Mouse (Mus musculus) MEL (cell line): Measurements from ENCODE around the gene Arhgap23. TPM values are rescaled to one million over a fixed set of nuclear protein-coding genes. Genes with fewer than 3 reads are reported as not detected.

ENCODE experiments used
- DNase-seq: peaks from one replicate; pipeline ENCODE4 v3.0.0; 2011; ENCODE audit warnings: low read depth, low spot score
- H3K27ac ChIP-seq: 2 replicates; pipeline ENCODE4 v1.5.1; 2012; ENCODE audit warnings: low read depth, mild to moderate bottlenecking, control low read depth, low read length, moderate library complexity; ENCODE audit not compliant: control insufficient read depth
- H3K27me3 ChIP-seq, 2 experiments: fragments of 150-350 bp in 1 of 2; sonication (generic) in 1 of 2; 2 replicates each; pipeline ENCODE4 v1.6.1; 2012; ENCODE audit warnings: low read length in 2 of 2, mild to moderate bottlenecking in 2 of 2, improper control_type of control experiment in 1 of 2, moderate library complexity in 1 of 2; ENCODE audit not compliant: insufficient read depth in 2 of 2, control insufficient read depth in 1 of 2
- H3K36me3 ChIP-seq, 2 experiments: 2 replicates each; pipeline ENCODE4 v1.6.1; 2012 to 2014; ENCODE audit warnings: low read length in 2 of 2, improper control_type of control experiment in 1 of 2, inconsistent platforms in 1 of 2, mild to moderate bottlenecking in 1 of 2; ENCODE audit not compliant: insufficient read depth in 2 of 2, control insufficient read depth in 1 of 2
- H3K4me1 ChIP-seq, 2 experiments: fragments of 150-350 bp in 1 of 2; sonication (generic) in 1 of 2; 2 replicates each; pipeline ENCODE4 v1.6.1; 2012; ENCODE audit warnings: low read length in 2 of 2, improper control_type of control experiment in 1 of 2, mild to moderate bottlenecking in 1 of 2; ENCODE audit not compliant: insufficient read depth in 2 of 2, control insufficient read depth in 1 of 2
- H3K4me3 ChIP-seq, 2 experiments: fragments of 150-350 bp in 1 of 2; sonication (generic) in 1 of 2; 2 replicates each; pipeline ENCODE4 v1.5.1; 2012; ENCODE audit warnings: low read depth in 2 of 2, low read length in 2 of 2, mild to moderate bottlenecking in 2 of 2, moderate library complexity in 2 of 2, control low read depth in 1 of 2, improper control_type of control experiment in 1 of 2; ENCODE audit not compliant: control insufficient read depth in 1 of 2, insufficient read depth in 1 of 2
- H3K79me2 ChIP-seq: 2 replicates; pipeline ENCODE4 v1.6.1; 2012; ENCODE audit warnings: mild to moderate bottlenecking, low read length, moderate library complexity; ENCODE audit not compliant: control insufficient read depth, poor library complexity, insufficient read depth
- H3K9ac ChIP-seq: 2 replicates; pipeline ENCODE4 v1.6.1; 2012; ENCODE audit warnings: low read depth, mild to moderate bottlenecking, control low read depth, low read length, moderate library complexity; ENCODE audit not compliant: control insufficient read depth, poor library complexity, severe bottlenecking
- H3K9me3 ChIP-seq: fragments of 150-350 bp; sonication (generic); replicated peaks from 2 replicates; pipeline ENCODE4 v1.6.1; 2012; ENCODE audit warnings: mild to moderate bottlenecking, low read length, improper control_type of control experiment, moderate library complexity; ENCODE audit not compliant: insufficient read depth
- CHD2 ChIP-seq: IDR thresholded peaks from 2 replicates; pipeline ENCODE4 v1.6.1; 2011; ENCODE audit warnings: low read length, improper control_type of control experiment
- CTCF ChIP-seq, 3 experiments: IDR thresholded peaks in 2 of 3; conservative IDR thresholded peaks in 1 of 3; 2 replicates each; pipeline ENCODE4 v1.5.1; 2011 to 2012; ENCODE audit warnings: low read length in 3 of 3, low read depth in 2 of 3, mild to moderate bottlenecking in 2 of 3, improper control_type of control experiment in 1 of 3, inconsistent platforms in 1 of 3, mixed read lengths in 1 of 3, moderate library complexity in 1 of 3; ENCODE audit not compliant: control insufficient read depth in 1 of 3, insufficient read depth in 1 of 3, poor library complexity in 1 of 3, severe bottlenecking in 1 of 3
- E2F4 ChIP-seq: IDR thresholded peaks from 2 replicates; pipeline ENCODE4 v1.6.1; 2011; ENCODE audit warnings: low read depth, low read length, improper control_type of control experiment, borderline replicate concordance
- EP300 ChIP-seq, 2 experiments: IDR thresholded peaks; 2 replicates each; pipeline ENCODE4 v1.6.1; 2011; ENCODE audit warnings: improper control_type of control experiment in 2 of 2, low read length in 2 of 2, low read depth in 1 of 2, mild to moderate bottlenecking in 1 of 2
- GABPA ChIP-seq: IDR thresholded peaks from 2 replicates; pipeline ENCODE4 v1.6.1; 2012; ENCODE audit warnings: low read depth, mild to moderate bottlenecking, inconsistent platforms, low read length, improper control_type of control experiment, moderate library complexity
- GATA1 ChIP-seq: IDR thresholded peaks from 2 replicates; pipeline ENCODE4 v1.6.1; 2011; ENCODE audit warnings: low read depth, low read length, improper control_type of control experiment
- HCFC1 ChIP-seq: IDR thresholded peaks from 2 replicates; pipeline ENCODE4 v1.6.1; 2012; ENCODE audit warnings: low read depth, mild to moderate bottlenecking, inconsistent platforms, low read length, improper control_type of control experiment, moderate library complexity
- JUND ChIP-seq: IDR thresholded peaks from 2 replicates; pipeline ENCODE4 v1.6.1; 2011; ENCODE audit warnings: low read depth, mild to moderate bottlenecking, improper control_type of control experiment, low read length
- KAT2A ChIP-seq: conservative IDR thresholded peaks from 2 replicates; pipeline ENCODE4 v1.6.1; 2012; ENCODE audit warnings: low read depth, low read length, improper control_type of control experiment, inconsistent platforms
- MAFK ChIP-seq: IDR thresholded peaks from 2 replicates; pipeline ENCODE4 v1.6.1; 2011; ENCODE audit warnings: low read depth, mild to moderate bottlenecking, low read length, improper control_type of control experiment, borderline replicate concordance
- MAX ChIP-seq: IDR thresholded peaks from 2 replicates; pipeline ENCODE4 v1.6.1; 2011; ENCODE audit warnings: low read length, improper control_type of control experiment
- MAZ ChIP-seq: IDR thresholded peaks from 2 replicates; pipeline ENCODE4 v1.6.1; 2012; ENCODE audit warnings: low read depth, mild to moderate bottlenecking, inconsistent platforms, low read length, improper control_type of control experiment
- MEF2A ChIP-seq: IDR thresholded peaks from 2 replicates; pipeline ENCODE4 v1.6.1; 2014; ENCODE audit warnings: low read depth, mild to moderate bottlenecking, inconsistent platforms, low read length, improper control_type of control experiment; ENCODE audit not compliant: poor library complexity, insufficient replicate concordance, severe bottlenecking; ENCODE audit errors: extremely low read depth
- MYC ChIP-seq: IDR thresholded peaks from 2 replicates; pipeline ENCODE4 v1.6.1; 2011; ENCODE audit warnings: low read depth, mild to moderate bottlenecking, low read length, improper control_type of control experiment, moderate library complexity
- NELFE ChIP-seq: IDR thresholded peaks from 2 replicates; pipeline ENCODE4 v1.6.1; 2011; ENCODE audit warnings: low read depth, low read length, improper control_type of control experiment
- NRF1 ChIP-seq: IDR thresholded peaks from 2 replicates; pipeline ENCODE4 v1.6.1; 2014; ENCODE audit warnings: low read depth, mild to moderate bottlenecking, inconsistent platforms, low read length, improper control_type of control experiment, moderate library complexity; ENCODE audit not compliant: poor library complexity, insufficient read depth, severe bottlenecking
- POLR2AphosphoS2 ChIP-seq: IDR thresholded peaks from 2 replicates; pipeline ENCODE4 v1.6.1; 2011; ENCODE audit warnings: low read length, improper control_type of control experiment
- POLR2AphosphoS5 ChIP-seq: IDR thresholded peaks from 2 replicates; pipeline ENCODE4 v1.6.1; 2012; ENCODE audit warnings: low read depth, borderline replicate concordance, mild to moderate bottlenecking, inconsistent platforms, low read length, moderate library complexity, mixed read lengths
- RAD21 ChIP-seq: IDR thresholded peaks from 2 replicates; pipeline ENCODE4 v1.6.1; 2011; ENCODE audit warnings: mild to moderate bottlenecking, low read depth, low read length, improper control_type of control experiment
- SIN3A ChIP-seq: IDR thresholded peaks from 2 replicates; pipeline ENCODE4 v1.6.1; 2012; ENCODE audit warnings: low read length, improper control_type of control experiment, inconsistent platforms
- SMC3 ChIP-seq: IDR thresholded peaks from 2 replicates; pipeline ENCODE4 v1.6.1; 2011; ENCODE audit warnings: low read depth, low read length, improper control_type of control experiment
- TBP ChIP-seq: IDR thresholded peaks from 2 replicates; pipeline ENCODE4 v1.8.0; 2011; ENCODE audit warnings: low read depth, low read length, improper control_type of control experiment
- UBTF ChIP-seq: IDR thresholded peaks from 2 replicates; pipeline ENCODE4 v1.6.1; 2012; ENCODE audit warnings: low read depth, mild to moderate bottlenecking, inconsistent platforms, low read length, improper control_type of control experiment, moderate library complexity, borderline replicate concordance; ENCODE audit not compliant: insufficient read depth
- USF1 ChIP-seq: IDR thresholded peaks from 2 replicates; pipeline ENCODE4 v1.6.1; 2014; ENCODE audit warnings: low read depth, mild to moderate bottlenecking, inconsistent platforms, low read length, improper control_type of control experiment, moderate library complexity
- USF2 ChIP-seq, 2 experiments: IDR thresholded peaks; 2 replicates each; pipeline ENCODE4 v1.6.1; 2011 to 2012; ENCODE audit warnings: improper control_type of control experiment in 2 of 2, low read length in 2 of 2, borderline replicate concordance in 1 of 2, inconsistent platforms in 1 of 2, low read depth in 1 of 2, mild to moderate bottlenecking in 1 of 2; ENCODE audit not compliant: insufficient read depth in 1 of 2
- ZC3H11A ChIP-seq: IDR thresholded peaks from 2 replicates; pipeline ENCODE4 v1.6.1; 2012; ENCODE audit warnings: low read depth, mild to moderate bottlenecking, inconsistent platforms, low read length, improper control_type of control experiment
- ZKSCAN1 ChIP-seq: IDR thresholded peaks from 2 replicates; pipeline ENCODE4 v1.6.1; 2012; ENCODE audit warnings: low read depth, mild to moderate bottlenecking, inconsistent platforms, low read length, improper control_type of control experiment, moderate library complexity
- ZMIZ1 ChIP-seq: IDR thresholded peaks from 2 replicates; pipeline ENCODE4 v1.6.1; 2012; ENCODE audit warnings: low read depth, mild to moderate bottlenecking, inconsistent platforms, low read length, improper control_type of control experiment, moderate library complexity
- ZNF384 ChIP-seq: IDR thresholded peaks from 2 replicates; pipeline ENCODE4 v1.6.1; 2012; ENCODE audit warnings: low read depth, mild to moderate bottlenecking, inconsistent platforms, low read length, improper control_type of control experiment
- polyA plus RNA-seq, 2 experiments: library from polyadenylated mRNA; stranded (reverse) in 1 of 2; unstranded in 1 of 2; fragments of >175 nt in 1 of 2; fragments of >200 nt in 1 of 2; gene quantifications; 2 replicates each; pipeline versions ENCODE4 v1.2.1 to v1.2.4; 2012; ENCODE audit warnings: low replicate concordance in 2 of 2, low read depth in 1 of 2; ENCODE audit not compliant: insufficient read length in 2 of 2, insufficient read depth in 1 of 2, missing spikeins in 1 of 2
- total RNA-seq: library from RNA; depleted of rRNA; stranded (reverse); fragments of 300-350 nt; gene quantifications from 2 replicates; pipeline ENCODE4 v1.2.3, GENCODE M21; 2012

Arhgap23 gene
- total and polyA plus RNA-seq, 3 experiments: 1.7 to 7.5 TPM; not detected in 1

- TF ChIP-seq UBTF (no peak), NRF1 (no peak), POLR2AphosphoS2 (no peak), RAD21 (no peak), HCFC1 (no peak), ZKSCAN1 (no peak), KAT2A (no peak)
- H3K9me3 ChIP-seq: no peaks in the 10 kb centered on the region
- no peak overlapping the region for H3K4me3 ChIP-seq
- no peaks in the 10 kb centered on the region for H3K36me3 ChIP-seq
- H3K9ac ChIP-seq: no peak overlapping the region
- no peak for DNase-seq
- H3K27ac ChIP-seq: no peak overlapping the region
- H3K27me3 ChIP-seq: no peaks in the 10 kb centered on the region
- H3K79me2 ChIP-seq: no peaks in the 10 kb centered on the region
- no peaks in the 10 kb centered on the region for H3K4me1 ChIP-seq
Observed at GRCm38 (mm10) chr11:97466444-97467160, 51.3 kb downstream of the Arhgap23 start.

GRCm38 (mm10) chr11:97468639-97469287 is 53.4 kb downstream of the Arhgap23 start:
- no peaks in the 10 kb centered on the region for H3K27me3 ChIP-seq

More at GRCm38 (mm10) chr11:97468639-97469287, 53.4 kb downstream of the Arhgap23 start:
- H3K9me3 ChIP-seq: no peaks in the 10 kb centered on the region
- no peaks in the 10 kb centered on the region for H3K4me1 ChIP-seq
- no peaks in the 10 kb centered on the region for H3K79me2 ChIP-seq
- no peak overlapping the region for H3K4me3 ChIP-seq
- DNase-seq: peak; percentile 91
- no peak overlapping the region for H3K27ac ChIP-seq
- TF ChIP-seq NRF1 (no peak), POLR2AphosphoS5 (no peak), MAZ (no peak), CHD2 (no peak), GATA1 (no peak), E2F4 (no peak), USF2 (IDR thresholded peaks at IDR 0.05; ENCODE audit: borderline replicate concordance in 1 of 2, insufficient read depth in 1 of 2, low read depth in 1 of 2, low read length in 2 of 2) (no peak), ZMIZ1 (no peak), ZNF384 (no peak), JUND (no peak), SIN3A (no peak), MEF2A (no peak), CTCF (IDR thresholded peaks at IDR 0.05 in 2 of 3, conservative IDR thresholded peaks at IDR 0.05 in 1 of 3; ENCODE audit: control insufficient read depth in 1 of 3, insufficient read depth in 1 of 3, low read depth in 2 of 3, low read length in 3 of 3, poor library complexity in 1 of 3, severe bottlenecking in 1 of 3) (peak; percentile 96 to 100 (median 98)), MYC (no peak), MAX (no peak), NELFE (no peak), UBTF (no peak), SMC3 (peak; percentile 100), ZC3H11A (peak; percentile 100), ZKSCAN1 (no peak), USF1 (no peak), MAFK (no peak), GABPA (no peak), POLR2AphosphoS2 (no peak), EP300 (IDR thresholded peaks at IDR 0.05; ENCODE audit: low read depth in 1 of 2, low read length in 2 of 2) (no peak), TBP (0 out of 2 replicates have a peak, but pooled peaks have one; percentile 31)
- TF ChIP-seq, all 39 proteins: peak for 4
- Histone ChIP-seq H3K9ac (no peak overlapping the region), H3K36me3 (no peaks in the 10 kb centered on the region)
